Mouse (Mus musculus): Measurements from ENCODE around the gene Ttc7b.

DNA sequence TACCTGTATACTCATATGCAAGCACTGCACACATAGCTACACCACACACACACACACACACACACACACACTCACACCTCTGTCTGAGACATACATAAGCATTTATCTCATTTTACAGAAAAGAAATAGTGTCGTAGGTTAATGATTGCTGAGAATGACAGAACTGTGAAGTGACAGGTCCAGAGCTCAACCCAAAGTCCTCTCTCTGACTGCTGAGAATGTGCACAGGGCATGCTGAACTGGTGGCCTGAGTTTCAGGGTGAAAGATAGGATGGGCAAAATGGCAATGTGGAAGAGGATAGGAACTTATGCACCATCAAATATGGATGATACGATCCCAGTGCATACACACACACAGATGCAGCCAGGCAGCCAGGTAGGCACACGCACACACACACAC lies 120.5 kb downstream of the Ttc7b start:
- TF ChIP-seq CTCF (IDR thresholded peaks at IDR 0.05; ENCODE audit: borderline replicate concordance, insufficient read depth, low read depth, low read length) (no peak), POLR2A (IDR thresholded peaks at IDR 0.05; ENCODE audit: borderline replicate concordance, insufficient read depth, low read length) (no peak)

Measured in cerebellum, adult 2 months (tissue).